Mouse (Mus musculus) left cerebral cortex, adult 18-20 months (tissue): ENCODE results near the gene Ola1. TPM values are rescaled to one million over a fixed set of nuclear protein-coding genes. Genes with fewer than 3 reads are reported as not detected.

ENCODE experiments used
- DNase-seq, 2 experiments: peaks; one replicate each; pipeline ENCODE4 v3.0.0; 2021 to 2022; ENCODE audit warnings: low spot score in 2 of 2, mixed read lengths in 1 of 2
- long read RNA-seq, 2 experiments: library from polyadenylated mRNA; stranded (forward); transcript quantifications; one replicate each; pipeline ENCODE4 v2.0.0; 2021
- total RNA-seq, 2 experiments: library from RNA; stranded (reverse); gene quantifications; 2 replicates each; pipeline ENCODE4 v1.2.3; 2021

The Ola1 gene
- total RNA-seq: 100 to 1,000 TPM; 100 to 106 TPM
- long read RNA-seq, experiment 1, transcript Ola1-201 (11 exons, 2,175 nt): major isoform, 56 of 64 reads
- long read RNA-seq, experiment 1, partial matches to known transcripts: 7 of 64 reads
- long read RNA-seq, experiment 1, other reads (novel, unspliced or antisense): 1 of 64 reads
- long read RNA-seq, experiment 2, transcript Ola1-201 (11 exons, 2,175 nt): major isoform, 45 of 53 reads
- long read RNA-seq, experiment 2, partial matches to known transcripts: 3 of 53 reads
- long read RNA-seq, experiment 2, other reads (novel, unspliced or antisense): 5 of 53 reads

- no peak for DNase-seq
These were observed at the start of gene Ola1 for GRCm38 (mm10) chr2:73218913-73219312. TSS of gene Ola1 (minus strand) at chr2:73218924.

DNA sequence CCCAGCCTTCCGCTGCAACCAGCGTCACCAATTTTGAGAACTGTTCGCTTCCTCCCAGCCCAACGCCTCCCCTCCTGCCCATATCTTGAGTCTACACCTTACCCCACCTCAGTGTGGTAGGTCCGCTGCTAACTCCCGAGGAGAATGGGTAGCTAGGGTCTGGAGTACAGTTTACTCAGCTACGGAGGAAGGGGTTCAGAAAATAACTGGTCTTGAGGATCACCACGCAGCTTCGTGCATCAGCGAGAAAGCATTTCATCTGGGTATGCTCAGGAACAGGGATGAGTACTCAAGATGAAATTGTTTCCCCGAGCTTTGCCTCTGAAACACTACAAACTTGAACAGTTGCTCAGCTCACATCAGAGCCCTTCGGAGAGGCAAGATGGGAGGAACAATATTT is 49.6 kb upstream of the Ola1 start:
- DNase-seq: no peak

GRCm38 (mm10) chr2:73267818-73268217 is 49.1 kb upstream of the Ola1 start:
- DNase-seq: no peak

GRCm38 (mm10) chr2:73267231-73267630 is 48.5 kb upstream of the Ola1 start:
- no peak for DNase-seq

GRCm38 (mm10) chr2:73266623-73267022 is 47.9 kb upstream of the Ola1 start:
- no peak for DNase-seq

- DNase-seq: no peak
These were observed 47.3 kb upstream of the Ola1 start for GRCm38 (mm10) chr2:73266011-73266410.

DNA sequence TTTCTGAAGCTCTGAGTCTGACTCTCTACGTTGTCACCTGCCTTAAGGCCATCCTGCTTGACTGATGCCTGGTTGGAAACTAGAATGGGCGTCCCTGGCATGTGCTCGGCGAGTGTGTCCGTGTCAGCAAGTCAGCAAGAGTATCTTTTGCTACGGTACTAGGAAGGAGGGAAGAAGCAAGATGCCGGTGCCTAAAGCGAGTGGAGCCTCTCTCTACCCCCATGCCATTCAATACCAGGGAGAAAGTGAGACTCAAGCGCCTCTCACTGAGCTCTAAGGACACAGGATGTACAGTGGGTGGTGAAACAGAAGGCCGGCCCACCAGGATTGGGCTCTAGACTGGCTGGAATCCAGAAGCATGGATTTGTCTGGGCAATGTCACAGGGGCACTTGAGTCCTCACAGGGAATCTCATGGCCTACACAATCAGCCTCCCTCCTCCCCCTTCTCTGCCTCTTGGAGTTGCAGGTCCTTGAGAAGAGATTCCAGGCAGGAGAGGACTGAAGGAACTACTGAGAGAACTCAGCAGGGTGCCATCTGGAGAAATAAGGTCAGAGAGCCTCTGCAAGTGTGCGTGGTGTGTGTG is 46.0 kb upstream of the Ola1 start:
- DNase-seq: no peak

DNA sequence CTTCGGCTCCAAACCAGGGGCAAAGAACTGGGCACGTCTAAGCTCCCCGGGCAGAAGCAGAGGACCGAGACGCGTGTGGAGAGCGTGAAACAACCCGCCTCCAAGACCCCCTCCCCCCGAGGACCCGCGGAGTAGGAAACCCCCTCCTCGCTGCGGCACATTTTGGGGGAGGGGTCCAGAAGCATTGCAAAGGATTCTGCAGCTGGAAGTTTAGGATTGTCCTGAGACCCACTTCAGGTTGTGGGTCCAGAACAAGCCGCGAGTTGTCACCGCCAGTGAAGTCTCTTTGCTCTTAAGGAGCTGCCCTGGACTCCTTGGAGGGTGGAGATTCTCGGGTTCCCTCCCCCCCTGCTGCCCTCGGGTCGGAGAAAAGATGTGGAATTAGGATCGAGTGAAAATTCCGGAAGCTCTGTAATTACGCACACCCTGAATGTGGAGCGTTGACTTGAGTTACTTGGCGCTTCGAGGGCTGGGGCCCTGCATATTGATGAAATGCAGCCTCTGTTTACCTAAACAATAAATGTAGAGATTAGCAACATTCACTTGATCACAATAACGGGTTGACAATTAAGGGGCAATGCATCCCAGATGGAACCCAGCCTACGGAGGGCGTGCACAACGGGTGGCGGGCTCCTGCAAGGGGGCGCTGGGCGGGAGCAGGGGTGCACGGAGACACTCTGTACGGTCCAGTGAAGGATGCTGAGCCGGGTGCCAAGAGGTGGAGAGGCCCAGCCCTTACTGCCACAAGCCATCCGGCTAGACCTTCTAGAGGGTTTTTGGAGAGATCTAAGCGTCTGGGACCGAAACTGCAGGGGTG is 45.3 kb upstream of the Ola1 start:
- no peak for DNase-seq

GRCm38 (mm10) chr2:73263172-73263765 is 44.5 kb upstream of the Ola1 start:
- no peak for DNase-seq

- DNase-seq: no peak
These were observed 30.0 kb upstream of the Ola1 start for GRCm38 (mm10) chr2:73248701-73249100.

- no peak for DNase-seq
These were observed 22.6 kb upstream of the Ola1 start for GRCm38 (mm10) chr2:73241299-73241698.

DNA sequence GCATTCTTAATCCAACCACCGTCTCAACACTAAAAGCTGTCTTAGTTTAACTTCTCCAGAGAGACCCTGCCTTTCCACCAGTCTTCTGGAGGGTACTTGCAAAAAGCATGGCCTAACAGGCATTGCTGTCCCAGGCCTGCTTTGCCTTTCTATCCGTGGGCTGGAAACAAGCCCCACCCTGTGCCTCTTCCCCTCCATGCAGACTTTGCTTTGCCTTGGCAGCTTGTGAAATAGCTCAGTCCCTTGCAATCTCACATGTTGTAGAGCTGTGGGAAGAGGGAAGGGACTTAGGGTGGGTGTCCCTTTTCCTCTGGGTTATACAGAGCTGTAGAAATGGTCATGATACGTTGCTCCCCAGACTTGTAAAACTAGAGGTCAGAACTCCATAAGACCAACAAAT is 12.4 kb upstream of the Ola1 start:
- no peak for DNase-seq

- peak; percentile 91 to 95 for DNase-seq
These were observed 4.7 kb downstream of the Ola1 start for GRCm38 (mm10) chr2:73213871-73214659.

DNA sequence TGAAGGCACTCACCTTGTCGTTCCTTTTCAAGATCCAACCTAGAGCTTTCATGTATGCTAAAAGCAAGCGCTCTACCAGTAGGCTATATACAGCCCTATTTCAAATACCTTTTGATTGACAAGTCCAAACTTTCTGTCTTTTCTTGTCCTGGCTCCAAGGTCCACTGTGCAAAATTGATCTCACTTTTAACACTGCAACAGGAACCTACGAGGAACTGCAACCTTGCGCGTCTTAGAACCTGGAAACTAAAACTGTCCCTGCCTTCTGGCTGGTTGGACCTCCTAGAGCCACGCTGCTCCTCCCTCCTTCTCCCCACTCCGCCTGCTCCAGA is 5.2 kb downstream of the Ola1 start:
- no peak for DNase-seq

GRCm38 (mm10) chr2:73204328-73204727 is 14.4 kb downstream of the Ola1 start:
- no peak for DNase-seq

DNA sequence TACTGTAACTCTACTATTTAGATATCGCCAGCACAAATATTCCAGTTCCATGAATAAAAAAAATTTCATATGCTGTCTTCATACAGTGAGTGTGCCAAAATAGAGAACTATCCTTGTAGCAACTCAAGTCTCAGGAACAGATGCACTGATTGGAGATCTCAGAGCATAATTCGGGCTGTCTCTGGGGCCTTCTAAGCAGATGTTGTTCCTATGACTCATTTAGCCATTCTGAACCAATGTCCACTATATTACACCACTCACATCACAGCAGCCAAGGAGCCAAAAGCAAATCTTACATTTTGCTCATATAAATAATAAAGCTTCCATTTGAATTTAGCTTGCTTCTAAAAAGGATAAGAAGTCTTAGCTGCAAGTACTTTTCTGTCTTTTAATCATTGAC is 30.2 kb downstream of the Ola1 start:
- no peak for DNase-seq

DNA sequence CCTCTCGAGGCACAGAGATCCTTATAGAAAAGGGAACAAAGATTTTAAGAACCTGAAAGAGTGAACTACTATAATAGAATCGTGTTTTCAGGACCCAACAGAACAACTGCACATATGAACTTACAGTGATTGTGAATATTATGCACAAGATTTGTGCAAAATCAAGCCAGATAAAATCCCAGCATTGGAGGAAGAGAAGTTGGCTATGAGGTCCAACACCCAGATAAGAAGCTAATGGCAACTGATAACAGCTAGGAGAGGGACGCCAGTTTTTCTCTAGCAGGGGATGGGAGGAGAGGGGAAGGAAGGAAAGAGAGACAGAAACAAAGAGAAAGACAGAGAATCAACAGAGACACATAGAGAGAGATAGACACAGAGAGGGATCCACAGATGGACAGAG is 33.5 kb downstream of the Ola1 start:
- DNase-seq: no peak

GRCm38 (mm10) chr2:73169496-73169895 is 49.2 kb downstream of the Ola1 start:
- DNase-seq: no peak

DNA sequence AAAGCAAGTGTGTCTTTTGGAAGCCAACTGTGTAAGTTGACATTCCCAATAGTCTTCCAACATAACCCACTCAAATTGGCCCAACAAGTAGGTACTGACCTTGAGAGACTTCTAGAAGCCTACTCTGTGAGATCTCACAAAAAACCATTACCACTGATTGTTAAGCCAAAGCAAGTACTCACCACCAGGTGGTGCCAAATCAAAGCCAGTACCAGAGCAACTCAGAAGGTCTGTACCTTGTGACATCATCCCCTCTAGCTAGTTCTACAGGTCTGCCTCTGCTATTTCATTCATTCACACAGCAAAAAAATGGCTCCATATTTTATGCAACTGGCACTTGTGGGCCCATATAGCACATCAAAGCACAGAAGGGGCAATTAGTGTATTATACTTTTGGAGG is 51.6 kb downstream of the Ola1 start:
- DNase-seq: peak; percentile 23 to 35

DNA sequence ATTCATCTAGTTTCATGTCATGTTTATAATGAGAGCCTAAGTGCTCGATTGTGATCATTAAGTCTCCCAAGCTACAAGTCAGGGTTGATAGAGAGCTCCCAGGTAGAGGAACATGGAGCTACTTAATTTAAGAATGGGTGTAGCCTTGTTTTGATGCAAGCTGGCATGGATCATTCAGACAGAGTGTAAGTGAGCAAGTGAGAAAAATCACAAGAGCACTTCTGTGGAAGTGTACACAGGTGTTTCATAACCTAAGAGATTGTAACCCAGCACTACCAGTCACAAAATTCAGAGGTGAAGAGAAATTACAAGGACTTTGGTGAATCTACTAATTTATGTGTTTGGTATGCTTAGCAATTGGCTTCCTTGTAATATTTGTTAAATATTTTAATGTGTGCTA is 54.1 kb downstream of the Ola1 start:
- no peak for DNase-seq

DNA sequence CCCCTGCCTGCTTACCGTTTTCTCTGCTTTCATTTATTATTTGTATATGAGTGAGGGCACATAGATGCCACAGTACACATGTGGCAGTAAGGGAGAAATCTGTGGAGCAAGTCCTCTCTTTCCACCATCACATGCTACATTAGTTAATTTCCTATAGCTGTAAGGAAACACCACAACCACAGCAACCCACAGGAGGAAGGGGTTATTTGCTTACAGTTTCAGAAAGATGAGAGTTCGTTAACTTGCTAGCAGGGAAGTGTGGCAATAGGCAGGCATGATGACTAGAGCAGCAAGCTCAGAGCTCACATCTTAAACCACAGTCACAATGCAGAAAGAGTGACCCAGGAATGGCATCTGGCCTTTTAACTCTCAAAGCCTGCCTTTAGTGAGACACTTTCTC is 58.0 kb downstream of the Ola1 start:
- no peak for DNase-seq
